Mouse (Mus musculus): ENCODE data around the gene Ttc23.

Gene Ttc23

GRCm38 (mm10) chr7:67741706-67742105 is 94.5 kb downstream of the Ttc23 start:
- DNase-seq (ENCODE audit: low spot score in 2 of 2) = no peak

DNA sequence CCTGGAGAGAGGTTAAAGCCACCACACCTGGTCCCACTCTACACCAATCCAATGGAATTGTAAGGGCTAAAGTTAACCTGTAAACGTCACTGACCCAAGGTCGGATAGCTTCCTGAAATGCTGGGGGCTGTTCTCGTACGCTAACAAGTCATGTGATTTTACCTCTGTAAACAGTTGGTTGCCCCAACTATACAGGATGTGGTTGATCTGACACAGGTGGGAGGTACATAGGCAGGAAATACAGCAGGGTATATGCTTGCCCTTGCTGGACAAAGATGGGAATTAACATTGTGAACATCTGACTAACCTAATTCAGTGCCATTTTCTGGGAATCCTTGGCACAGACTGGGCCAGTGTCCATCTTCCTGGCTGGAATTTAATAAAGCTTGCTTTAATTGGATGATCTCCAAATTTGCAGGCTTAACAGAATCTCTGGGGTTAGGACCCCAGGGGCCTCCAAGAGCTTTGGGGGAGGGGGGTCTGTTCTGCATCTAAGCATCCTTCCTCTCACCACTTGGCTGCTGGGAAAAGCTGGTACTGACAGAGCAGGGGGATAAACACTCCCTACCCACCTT is 100.6 kb downstream of the Ttc23 start:
- no peak for DNase-seq (ENCODE audit: low spot score in 2 of 2)

GRCm38 (mm10) chr7:67749441-67750239 is 102.4 kb downstream of the Ttc23 start:
- no peak for DNase-seq (ENCODE audit: low spot score in 2 of 2)

- no peak for DNase-seq (ENCODE audit: low spot score in 2 of 2)
These were observed 107.4 kb downstream of the Ttc23 start for GRCm38 (mm10) chr7:67754606-67755005.

DNA sequence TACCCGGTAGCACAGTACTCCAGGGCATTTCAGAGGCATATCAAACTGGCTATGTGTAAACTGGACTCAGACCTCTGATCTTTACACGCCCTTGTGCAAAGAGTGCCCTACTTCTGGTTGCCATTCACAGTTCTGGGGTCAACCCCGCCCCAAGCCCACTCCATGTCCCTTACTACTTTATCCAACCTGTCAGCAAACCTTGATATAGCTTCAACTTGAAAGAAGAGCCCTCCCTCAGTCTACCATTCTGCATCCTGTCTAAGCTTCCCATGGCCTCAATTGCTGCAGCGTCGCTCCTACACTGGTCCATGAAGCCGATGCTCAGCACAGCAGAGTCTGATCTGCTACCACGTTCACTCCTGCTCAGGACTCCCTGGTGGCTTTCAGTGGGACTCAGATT is 108.2 kb downstream of the Ttc23 start:
- no peak for DNase-seq (ENCODE audit: low spot score in 2 of 2)

DNA sequence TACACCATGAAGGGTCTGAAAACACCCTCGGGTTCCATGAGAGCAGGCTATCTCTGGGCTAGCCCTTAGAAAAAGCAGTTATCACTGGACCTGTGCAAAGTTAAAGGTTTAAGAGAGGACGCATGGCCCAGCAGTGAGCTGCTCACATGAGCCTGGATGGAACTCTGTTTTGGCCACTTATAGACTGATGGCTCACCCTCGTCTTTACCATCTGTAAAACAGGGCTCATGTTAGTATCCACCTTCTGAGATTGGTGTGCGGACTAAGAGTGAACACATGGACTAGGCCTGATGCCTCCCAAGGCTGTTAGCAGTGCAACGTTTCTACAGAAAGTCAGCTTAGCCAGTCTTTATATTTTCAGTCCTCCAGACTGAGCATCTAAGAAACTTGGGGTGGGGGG is 109.4 kb downstream of the Ttc23 start:
- DNase-seq (ENCODE audit: low spot score in 2 of 2) = no peak

- no peak for DNase-seq (ENCODE audit: low spot score in 2 of 2)
These were observed 111.3 kb downstream of the Ttc23 start for GRCm38 (mm10) chr7:67758506-67758857.

GRCm38 (mm10) chr7:67758858-67759628 is 111.8 kb downstream of the Ttc23 start:
- peak; percentile 51 to 62 for DNase-seq (ENCODE audit: low spot score in 2 of 2)

DNA sequence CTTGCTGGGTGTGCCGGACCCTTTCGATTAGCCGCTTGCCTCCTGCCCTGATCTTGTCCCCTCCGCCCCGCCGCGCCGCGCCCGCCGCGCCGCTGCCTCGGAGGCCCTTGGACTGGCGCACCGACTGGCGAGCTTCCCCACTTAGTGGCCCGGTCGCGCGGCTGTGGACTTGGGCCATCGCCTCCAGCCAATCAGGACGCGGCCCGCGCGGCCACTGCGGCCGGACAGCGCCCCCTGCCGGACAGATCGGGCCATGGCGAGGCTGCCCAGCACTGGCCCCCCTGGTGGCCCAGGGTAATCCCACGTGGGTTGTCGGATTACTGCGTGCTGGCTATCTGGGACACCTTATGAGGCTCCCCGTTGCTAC is 112.4 kb downstream of the Ttc23 start, which contains the start of gene Synm:
TSS of gene Synm (minus strand) at position 114 of the 367 bp plus-strand sequence.
- peak; percentile 90 to 91 for DNase-seq (ENCODE audit: low spot score in 2 of 2)

GRCm38 (mm10) chr7:67763625-67764024 is 116.4 kb downstream of the Ttc23 start:
- DNase-seq (ENCODE audit: low spot score in 2 of 2) = no peak

- no peak for DNase-seq (ENCODE audit: low spot score in 2 of 2)
These were observed 120.9 kb downstream of the Ttc23 start for GRCm38 (mm10) chr7:67768125-67768524.

DNA sequence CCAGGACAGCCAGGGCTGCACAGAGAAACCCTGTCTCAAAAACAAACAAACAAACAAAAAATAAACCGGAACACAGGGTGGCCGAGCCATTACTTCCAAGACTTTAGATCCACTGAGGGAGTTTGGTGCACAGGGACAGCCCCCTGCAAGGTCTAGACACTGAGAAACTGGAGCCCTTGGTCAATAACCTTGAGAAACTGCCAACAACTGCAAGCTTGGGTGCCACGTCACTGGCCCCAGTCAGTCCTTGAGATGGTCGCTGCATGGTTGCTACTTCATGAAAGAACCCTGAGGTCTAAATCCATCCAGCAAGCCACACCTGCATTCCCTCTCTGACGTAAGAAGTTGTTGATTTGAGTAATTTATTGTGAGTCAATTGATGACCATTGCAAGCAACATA is 122.3 kb downstream of the Ttc23 start:
- no peak for DNase-seq (ENCODE audit: low spot score in 2 of 2)

GRCm38 (mm10) chr7:67772231-67772630 is 125.0 kb downstream of the Ttc23 start:
- DNase-seq (ENCODE audit: low spot score in 2 of 2) = no peak

DNA sequence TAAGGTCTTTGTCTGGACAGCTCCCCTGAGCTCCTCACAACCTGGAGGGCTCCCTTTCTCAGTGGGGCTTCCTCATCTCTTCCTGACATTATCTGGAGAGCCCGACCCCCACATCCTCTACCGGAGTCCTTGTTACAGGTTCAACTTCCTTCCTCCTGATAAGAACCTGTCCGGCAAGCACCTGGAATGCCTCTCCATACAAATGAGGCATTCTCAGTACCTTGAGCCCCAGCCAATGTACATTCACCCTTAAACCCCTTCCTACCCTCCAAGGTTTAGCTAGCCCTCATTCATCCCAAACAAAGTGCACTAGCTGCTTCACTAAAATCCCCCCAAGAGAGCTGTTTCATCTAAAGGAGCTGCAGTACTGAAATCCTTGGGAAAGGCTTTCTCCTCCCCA is 128.4 kb downstream of the Ttc23 start:
- no peak for DNase-seq (ENCODE audit: low spot score in 2 of 2)

- DNase-seq (ENCODE audit: low spot score in 2 of 2) = no peak
These were observed 129.6 kb downstream of the Ttc23 start for GRCm38 (mm10) chr7:67776636-67777305.

- DNase-seq (ENCODE audit: low spot score in 2 of 2) = no peak
These were observed 140.7 kb downstream of the Ttc23 start for GRCm38 (mm10) chr7:67787861-67788260.

GRCm38 (mm10) chr7:67788713-67789112 is 141.5 kb downstream of the Ttc23 start:
- peak; percentile 52 to 66 for DNase-seq (ENCODE audit: low spot score in 2 of 2)

DNA sequence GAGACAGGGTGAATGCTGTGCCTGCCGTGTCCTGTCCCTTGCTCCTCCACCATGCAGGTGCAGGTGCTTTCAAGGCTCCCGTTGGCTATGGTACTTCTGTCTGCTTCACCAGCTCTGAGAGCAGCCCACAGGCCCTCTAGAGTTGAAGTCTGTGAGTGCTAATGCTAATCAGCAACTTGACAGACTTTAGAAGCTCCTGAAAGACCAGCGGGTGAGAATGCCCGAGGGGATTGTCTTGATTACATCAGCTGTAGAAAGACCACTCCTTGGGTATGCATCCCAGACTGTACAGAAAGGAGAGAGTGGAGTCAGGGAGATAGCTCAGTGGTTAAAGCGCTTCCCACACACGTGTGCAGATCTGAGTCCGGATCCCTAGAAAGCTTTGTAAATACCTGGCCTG is 144.0 kb downstream of the Ttc23 start:
- no peak for DNase-seq (ENCODE audit: low spot score in 2 of 2)

DNA sequence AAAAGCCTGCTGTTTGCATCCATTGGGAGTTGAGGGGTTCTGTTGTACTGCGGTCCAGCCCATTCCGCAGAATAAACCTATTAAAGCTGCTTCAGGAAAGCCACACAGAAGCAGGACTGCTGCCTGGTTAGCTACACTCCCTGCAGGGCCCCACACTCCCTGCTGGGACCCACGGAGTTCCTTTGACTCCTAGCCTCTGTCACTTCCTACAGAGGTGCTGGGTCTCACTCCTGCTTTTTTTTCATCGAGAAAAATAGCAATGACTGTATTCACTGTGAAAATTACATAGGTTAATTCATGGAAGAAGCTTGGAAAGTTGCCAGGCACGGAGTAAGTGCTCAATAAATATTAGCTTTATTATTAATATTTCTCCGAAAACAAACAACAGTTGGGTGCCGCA is 146.2 kb downstream of the Ttc23 start:
- no peak for DNase-seq (ENCODE audit: low spot score in 2 of 2)

DNA sequence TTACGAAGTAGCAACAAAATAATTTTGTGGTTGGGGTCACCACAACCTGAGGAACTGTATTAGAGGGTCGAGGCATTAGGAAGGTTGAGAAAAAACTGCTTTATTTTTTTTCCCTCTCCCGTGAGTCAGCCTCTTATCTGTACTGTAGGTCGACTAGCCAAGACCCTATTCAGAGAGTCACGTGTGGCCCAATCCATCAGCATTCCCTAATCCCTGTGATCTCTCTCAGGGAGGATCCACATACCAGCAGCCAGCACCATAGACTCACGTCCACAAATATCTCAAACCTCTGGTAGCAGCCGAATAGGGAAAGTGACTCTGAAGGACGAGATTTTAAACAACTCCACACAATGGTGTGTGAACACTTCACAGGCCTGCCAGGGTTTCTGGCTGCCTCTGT is 149.9 kb downstream of the Ttc23 start:
- DNase-seq (ENCODE audit: low spot score in 2 of 2) = no peak

DNA sequence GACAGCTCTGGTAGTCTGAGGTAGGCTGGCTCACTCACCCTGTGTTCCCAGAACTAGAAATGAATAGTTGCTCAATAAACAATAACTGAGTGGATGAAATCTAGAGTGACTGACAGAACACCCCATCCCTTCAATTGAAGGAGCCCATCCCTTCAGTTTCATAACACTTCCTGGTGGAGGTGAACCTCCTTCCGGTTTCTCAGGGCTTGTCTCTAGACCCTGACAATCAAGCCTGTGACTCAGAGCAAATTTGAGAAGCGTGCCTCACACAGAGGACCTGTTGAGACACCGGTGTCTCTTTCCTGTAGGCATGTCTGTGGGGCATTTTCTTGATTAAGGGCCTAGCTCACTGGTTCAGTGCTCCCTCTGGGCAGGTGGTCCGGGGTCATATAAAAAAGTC is 151.3 kb downstream of the Ttc23 start:
- DNase-seq (ENCODE audit: low spot score in 2 of 2) = no peak

DNA sequence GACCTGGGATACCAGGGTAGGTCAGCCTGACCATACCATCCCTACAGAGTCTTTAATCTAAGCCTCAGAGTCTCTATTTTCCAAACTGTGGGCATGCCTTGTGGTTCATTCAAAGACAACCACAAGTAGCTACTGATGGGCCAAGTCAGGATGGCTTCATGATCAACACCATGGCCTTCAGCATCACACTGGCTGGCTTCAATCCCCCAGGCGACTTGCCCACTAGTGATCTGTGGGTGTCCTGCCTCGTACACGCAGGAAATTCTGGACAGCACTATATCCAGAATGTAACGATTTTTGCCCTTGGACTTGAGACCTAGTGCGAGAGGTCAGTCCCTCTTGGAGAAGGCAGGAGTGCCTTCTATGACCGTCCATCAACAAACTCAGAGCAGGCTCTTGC is 153.3 kb downstream of the Ttc23 start:
- DNase-seq (ENCODE audit: low spot score in 2 of 2) = no peak

Data from frontal cortex, postnatal 25 days (tissue).